In the genomic region with DNA sequence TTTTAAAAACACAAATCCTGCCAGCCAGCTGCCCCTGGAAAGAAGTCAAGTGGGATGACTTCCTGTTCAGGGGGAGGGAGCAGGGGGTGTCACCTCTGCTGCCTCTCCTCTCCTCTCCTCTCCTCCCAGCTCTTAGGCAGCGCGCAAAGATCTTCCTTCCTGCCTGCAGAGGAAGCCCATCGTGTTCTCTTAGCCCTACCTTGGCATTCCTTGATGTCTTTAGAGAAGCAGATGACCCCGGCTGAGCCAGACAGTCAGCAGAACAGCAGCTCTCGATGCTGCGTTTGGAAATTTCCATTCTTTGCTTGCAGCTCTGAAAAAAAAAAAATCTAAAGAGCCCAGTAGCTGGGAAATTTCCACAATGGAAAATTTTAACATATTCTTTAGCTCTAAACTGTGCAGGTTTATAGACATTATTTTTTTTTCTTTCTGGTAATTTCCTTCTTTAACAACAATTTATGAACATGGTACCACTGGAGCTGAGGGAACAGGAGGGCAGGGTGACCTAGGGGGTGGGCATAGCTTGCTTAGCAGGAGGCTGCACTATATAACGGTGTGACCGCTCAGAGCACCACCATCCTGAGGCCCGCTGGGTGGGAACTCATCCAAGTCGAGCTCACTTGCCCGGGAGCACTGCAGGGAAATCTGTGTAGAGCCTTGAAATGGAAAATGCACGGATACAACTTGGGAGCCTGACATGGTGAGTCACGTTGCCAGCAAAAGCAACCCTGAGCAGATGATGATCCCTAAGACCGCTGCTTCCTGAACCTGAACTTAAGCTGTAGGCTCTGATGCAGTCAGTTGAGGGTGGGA, we compare ENCODE assay signal across 8 mouse cellular contexts.
DNase-seq lines count a peak whose midpoint lies in the region; ATAC-seq lines count a peak whose summit lies in the region.

No protein-coding gene starts in this region.

- H3K9ac ChIP-seq in heart, embryonic 11.5 days (ENCODE audit: low read depth, low read length): no peak overlapping the region
- H3K9ac ChIP-seq in limb, embryonic 15.5 days: no peak overlapping the region

- H3K27me3 ChIP-seq in heart, embryonic 11.5 days (ENCODE audit: control insufficient read depth, insufficient read depth, low read length): 0 out of 2 replicates have a peak, but pooled peaks cover 4% of the 10 kb centered on the region
- H3K27me3 ChIP-seq in limb, embryonic 15.5 days: no peaks in the 10 kb centered on the region

- no peak overlapping the region for H3K4me2 ChIP-seq in heart, embryonic 11.5 days
- peak overlapping the region; percentile 26 for H3K4me2 ChIP-seq in limb, embryonic 15.5 days

- no peaks in the 10 kb centered on the region for H3K36me3 ChIP-seq in heart, embryonic 11.5 days (ENCODE audit: control insufficient read depth, insufficient read depth, low read length)
- H3K36me3 ChIP-seq in limb, embryonic 15.5 days: no peaks in the 10 kb centered on the region

- peak; percentile 55 for DNase-seq in gastrocnemius, adult 18-20 months (ENCODE audit: low spot score)
- no peak for DNase-seq in gastrocnemius, postnatal 36 days
- DNase-seq in 3134 (ENCODE audit: extremely low read depth, insufficient read length, low spot score): peak; percentile 47
- DNase-seq in cerebellum, adult 11-12 months: peak; percentile 85
- DNase-seq in c-Kit-positive CD71-positive TER-119-positive erythroid progenitor cells, embryonic 14.5 days (ENCODE audit: low spot score): no peak
- no peak for DNase-seq in thymus, postnatal 0 days (ENCODE audit: low spot score)

- H3K4me3 ChIP-seq in heart, embryonic 11.5 days (ENCODE audit: low read depth, low read length): no peak overlapping the region
- H3K4me3 ChIP-seq in limb, embryonic 15.5 days: no peak overlapping the region

- ATAC-seq in heart, embryonic 11.5 days (replicated peaks; ENCODE audit: insufficient number of reproducible peaks, low FRiP score, low TSS enrichment): no peak
- no peak for ATAC-seq in limb, embryonic 15.5 days (ENCODE audit: insufficient number of reproducible peaks, low FRiP score, low TSS enrichment, low read depth)

- WGBS in heart, embryonic 11.5 days (ENCODE audit: insufficient replicate concordance): 38% methylated on average over 14 of the region's 14 CpGs
- 27% methylated on average over 14 of the region's 14 CpGs for WGBS in limb, embryonic 15.5 days

- intact Hi-C loops in gastrocnemius, postnatal 36 days (cut with DNase I): no loop called here

- 0 out of 2 replicates have a peak, but pooled peaks cover 5% of the 10 kb centered on the region for H3K4me1 ChIP-seq in heart, embryonic 11.5 days (ENCODE audit: control insufficient read depth, insufficient read depth, low read length)
- peaks cover 14% of the 10 kb centered on the region for H3K4me1 ChIP-seq in limb, embryonic 15.5 days

- peak overlapping the region; percentile 54; the same call in 1 of the 2 replicates for H3K27ac ChIP-seq in heart, embryonic 11.5 days (ENCODE audit: low read depth, low read length)
- peak overlapping the region; percentile 71 for H3K27ac ChIP-seq in limb, embryonic 15.5 days

- H3K9me3 ChIP-seq in heart, embryonic 11.5 days (replicated peaks; ENCODE audit: control insufficient read depth, low read length): no peaks in the 10 kb centered on the region
- H3K9me3 ChIP-seq in limb, embryonic 15.5 days: no peaks in the 10 kb centered on the region

Comparison
In these comparisons a context has a peak if more than half of its experiments do, and no peak if none do; other contexts are left out.
1. DNase-seq: peak in gastrocnemius, adult 18-20 months (single experiment), 3134 (single experiment) and cerebellum, adult 11-12 months (single experiment); none in gastrocnemius, postnatal 36 days (0 of 2), c-Kit-positive CD71-positive TER-119-positive erythroid progenitor cells, embryonic 14.5 days (single experiment) and thymus, postnatal 0 days (single experiment).